Mouse (Mus musculus) lung, postnatal 14 days (tissue): Measurements from ENCODE around the gene Ppp2r3c.
"Not testable (repeated sequence)": the region's sequence is repeated elsewhere in the genome, so short reads cannot be mapped to it uniquely, and the experiment has no call there.

ENCODE experiments used
- DNase-seq: peaks from one replicate; pipeline ENCODE4 v3.0.0; 2021

Gene Ppp2r3c

DNA sequence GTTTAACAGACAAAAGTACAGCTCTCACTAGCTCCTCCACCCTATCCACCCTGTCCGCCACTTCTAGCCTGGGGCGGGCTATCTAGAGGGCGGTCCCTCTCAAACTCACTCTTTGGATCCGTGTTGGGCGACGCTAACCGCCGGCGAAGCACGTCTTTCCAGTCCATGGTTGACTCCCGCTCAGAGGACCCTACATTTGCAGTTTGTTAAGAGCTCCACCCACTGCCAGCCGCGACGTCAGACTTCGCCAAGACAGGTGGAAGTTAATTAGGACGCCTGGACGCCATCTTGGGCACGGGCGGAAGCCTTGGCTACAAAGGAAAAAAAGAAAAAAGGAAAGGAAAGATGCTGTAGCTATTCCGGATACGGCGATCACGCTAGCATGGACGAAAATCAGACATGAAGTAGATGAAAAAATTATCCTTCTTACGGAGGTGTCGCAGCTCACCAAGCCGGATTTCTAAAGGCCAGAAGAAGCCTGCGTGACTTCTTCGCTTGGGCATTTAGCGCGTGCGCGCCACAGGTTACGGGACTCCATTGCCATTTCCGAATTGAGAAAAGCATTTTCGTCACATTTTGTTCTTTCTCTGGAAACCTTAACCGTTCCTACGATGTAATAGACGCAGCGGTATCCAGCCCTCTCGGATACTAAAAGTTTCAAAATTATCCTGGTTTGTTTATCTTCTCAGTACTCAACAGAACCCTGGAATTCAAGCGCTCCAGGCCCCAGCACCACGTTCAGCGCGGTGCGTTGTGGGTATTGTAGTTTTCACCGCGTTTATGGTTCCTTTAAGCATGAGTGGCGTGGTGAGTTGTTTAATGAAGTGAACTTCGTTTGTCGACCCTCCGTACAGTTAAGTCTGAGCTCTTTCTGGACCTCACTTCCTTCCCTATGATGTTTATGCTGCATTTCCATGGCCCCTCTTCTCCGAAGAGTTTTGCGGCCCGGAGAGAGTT, at the start of gene Ppp2r3c:
TSS of gene Ppp2r3c (minus strand) at position 514 of the 957 bp plus-strand sequence.
- peak; percentile 92 for DNase-seq

DNA sequence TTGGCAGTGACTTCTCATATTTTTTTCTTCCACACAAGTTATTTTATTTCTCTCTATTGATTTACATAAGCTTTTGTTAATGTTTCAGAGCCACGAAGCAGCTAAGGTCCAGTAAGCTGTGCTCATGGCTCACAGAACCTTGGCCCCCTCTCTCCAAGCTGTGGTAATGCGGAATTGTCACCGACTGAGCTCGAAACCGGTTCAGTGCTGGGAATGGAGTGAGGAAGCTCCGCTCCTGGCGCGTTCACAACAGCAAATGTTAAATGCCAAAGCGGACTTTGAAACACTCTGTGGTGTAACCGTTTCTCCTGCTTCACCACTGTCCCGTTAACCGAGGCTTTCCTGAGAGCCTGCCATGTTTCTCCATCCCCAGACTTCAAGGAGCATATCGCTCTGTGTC, 41.8 kb upstream of the Ppp2r3c start:
- DNase-seq = peak; percentile 4

DNA sequence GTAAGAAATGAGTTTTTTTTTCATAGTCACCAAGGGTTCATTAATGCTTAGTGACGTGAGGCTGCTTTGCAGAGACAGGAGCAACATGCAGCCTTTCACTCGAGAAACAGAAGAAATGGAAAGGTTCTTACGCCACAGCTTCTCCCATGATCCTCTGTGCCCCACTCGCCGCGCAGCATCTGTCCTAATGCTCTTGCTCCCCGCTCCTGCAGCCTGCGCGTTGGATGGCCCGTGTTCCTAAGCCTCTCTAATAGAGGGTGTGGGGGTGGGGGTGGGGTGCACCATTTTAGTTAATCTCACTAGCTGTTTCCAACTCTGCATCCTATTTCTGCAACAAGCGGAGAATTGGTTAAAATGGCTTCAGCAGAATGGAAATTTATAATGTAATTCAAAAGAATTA, 41.2 kb upstream of the Ppp2r3c start:
- no peak for DNase-seq

DNA sequence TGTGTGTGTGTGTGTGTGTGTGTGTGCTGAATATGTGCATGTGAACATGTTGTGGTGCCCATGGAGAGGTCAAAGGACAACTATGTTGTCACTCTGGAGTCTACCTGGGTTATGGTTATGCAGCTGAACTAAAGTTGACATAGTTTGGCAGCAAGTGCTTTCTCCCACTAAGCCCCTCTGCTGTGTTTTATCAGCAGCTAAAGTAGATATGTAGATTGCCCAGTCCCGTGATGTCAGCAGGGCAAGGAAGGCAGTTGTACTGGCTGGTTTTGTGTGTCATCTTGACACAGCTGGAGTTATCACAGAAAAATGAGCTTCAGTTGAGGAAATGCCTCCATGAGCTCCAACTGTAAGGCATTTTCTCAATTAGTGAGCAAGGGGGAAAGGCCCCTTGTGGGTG, 40.2 kb upstream of the Ppp2r3c start:
- DNase-seq = not testable (repeated sequence)

DNA sequence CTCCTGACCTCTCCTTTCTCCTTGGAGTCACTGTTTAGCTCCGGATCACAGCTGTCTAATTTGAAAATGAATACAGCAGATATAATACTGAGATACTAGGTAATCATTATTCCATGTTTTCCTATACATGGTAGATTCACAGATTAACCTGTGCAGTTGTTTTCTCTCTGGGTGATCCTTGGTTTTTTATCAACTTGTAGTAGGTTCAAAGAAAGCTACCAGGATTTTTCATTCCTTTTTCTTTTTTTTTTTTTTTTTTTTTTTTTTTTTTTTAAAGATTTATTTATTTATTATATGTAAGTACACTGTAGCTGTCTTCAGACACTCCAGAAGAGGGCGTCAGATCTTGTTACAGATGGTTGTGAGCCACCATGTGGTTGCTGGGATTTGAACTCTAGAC, 35.7 kb upstream of the Ppp2r3c start:
- DNase-seq = not testable (repeated sequence)

DNA sequence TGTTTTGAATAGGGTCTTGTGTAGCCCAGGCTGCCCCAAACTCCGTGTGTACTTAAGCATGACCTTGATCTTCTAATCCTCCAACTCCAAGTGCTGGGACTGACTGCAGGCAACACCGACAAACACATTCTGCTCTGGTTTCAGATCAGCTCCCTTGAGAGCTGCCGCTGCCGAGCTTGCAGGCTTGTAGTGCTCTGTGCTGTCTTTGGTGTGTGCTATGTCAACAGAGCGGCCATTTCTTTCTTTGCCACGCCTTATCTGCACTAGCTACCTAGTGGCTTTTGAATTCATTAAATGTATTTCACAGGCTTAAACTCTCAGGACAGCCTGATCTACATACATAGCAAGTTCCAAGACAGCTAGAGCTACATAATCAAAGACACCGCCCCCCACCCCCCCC, 30.9 kb upstream of the Ppp2r3c start:
- DNase-seq = no peak

DNA sequence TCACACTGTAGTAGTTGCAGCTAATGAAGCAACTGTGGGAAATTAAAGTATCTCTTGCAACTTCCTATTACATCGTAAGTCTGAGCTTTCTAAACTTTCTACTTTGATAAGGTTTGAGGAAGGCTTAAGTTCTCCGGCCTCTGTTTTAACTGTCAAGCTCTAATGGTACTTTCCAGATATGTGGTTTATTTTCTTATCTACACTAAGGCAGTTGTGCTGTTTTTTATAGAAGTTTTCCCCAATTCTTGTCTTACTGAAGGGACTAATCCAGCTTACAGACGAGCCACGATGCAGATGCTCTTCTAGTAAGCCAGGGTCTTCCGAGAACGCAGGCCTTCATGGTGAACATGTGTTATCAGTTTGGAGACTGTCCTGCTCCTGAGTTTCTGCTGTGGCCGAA, 26.6 kb upstream of the Ppp2r3c start:
- DNase-seq = no peak

DNA sequence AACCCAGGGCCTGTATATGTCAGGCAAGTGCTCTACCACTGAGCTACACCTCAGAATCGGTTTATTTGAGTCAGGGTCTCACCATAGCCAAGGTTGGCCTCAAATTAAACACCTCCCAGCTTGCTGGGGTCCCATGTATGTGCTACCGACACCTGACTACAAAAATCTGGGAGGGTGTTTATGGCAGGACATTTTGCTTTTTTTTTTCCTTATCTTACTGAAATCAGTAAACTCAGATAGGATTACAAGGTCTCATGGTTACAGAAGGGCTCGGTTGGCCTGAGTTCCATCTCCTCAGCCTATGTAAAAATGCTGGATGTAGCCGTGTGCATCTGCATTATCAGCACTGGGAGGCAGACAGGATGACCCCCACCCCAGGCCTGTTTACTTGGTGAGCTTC, 26.0 kb upstream of the Ppp2r3c start:
- DNase-seq = no peak

DNA sequence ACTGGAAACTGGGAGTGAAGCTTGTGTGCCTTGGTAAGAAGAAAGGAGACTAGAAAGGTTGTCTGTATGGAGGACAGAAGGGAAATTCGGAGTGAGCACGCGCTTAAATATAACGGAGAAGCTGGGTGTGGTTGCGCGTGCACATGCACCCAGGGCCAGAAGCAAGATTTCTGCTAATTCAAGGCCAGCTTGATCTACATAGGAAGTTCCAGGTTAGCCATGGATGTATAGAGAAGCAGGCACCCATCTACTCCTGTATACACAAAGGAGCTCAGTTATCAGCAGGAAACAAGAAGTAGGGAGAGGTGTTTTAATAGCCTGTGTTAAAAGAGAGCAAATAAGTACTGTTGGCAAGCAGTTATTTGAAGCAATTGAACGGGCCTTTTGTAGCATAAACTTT, 22.9 kb upstream of the Ppp2r3c start:
- no peak for DNase-seq

DNA sequence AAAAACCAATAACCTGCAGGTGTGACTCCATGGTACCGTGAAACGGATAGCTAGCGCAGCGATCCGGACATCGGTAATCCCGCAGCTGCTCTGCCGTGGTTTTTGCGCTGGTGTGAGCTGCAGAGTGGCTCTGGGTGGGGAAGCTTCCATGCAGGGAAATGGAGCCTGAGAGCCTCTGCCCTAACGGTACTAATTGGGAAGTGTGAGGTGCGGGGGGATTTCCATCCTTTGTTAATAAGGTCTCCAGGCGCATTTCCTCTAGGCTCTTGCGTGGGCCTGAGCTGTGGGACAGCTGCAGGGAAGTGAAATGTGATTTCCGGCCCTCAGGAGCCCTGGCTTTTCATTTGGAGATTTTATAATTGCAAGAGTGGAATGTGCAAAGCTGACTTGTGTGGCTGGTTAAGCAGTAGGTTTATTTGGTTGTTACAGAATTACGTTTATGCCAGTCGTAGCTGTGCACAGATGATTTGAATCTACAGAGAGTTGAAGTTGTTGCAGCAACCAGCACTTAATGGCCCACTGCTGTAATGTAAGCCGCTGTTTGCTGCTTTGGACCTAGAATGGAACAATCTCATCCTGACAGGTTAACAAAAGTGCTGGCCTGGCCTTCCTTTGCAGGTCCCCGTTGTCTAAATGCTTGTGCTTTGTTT, 19.0 kb upstream of the Ppp2r3c start:
- DNase-seq = no peak

DNA sequence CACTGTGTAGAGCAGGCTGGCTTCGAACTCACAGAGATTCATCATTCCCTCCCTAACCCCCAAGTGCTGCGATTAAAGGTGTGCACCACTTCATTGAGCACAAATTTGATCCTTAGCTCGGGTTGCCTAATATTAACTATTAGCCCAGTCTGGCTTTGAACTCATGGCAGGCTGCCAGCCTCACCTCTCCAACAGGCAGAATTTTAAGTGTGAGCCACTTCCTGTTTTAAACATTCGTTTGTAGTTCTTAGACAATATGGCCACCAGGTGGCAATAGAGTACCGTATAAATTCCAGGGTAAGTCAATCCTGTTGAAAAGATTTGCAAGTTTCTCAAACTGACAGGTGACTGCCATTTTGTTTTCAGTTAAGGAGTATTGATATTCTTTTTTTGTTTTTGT, 12.4 kb upstream of the Ppp2r3c start:
- DNase-seq = peak; percentile 91

DNA sequence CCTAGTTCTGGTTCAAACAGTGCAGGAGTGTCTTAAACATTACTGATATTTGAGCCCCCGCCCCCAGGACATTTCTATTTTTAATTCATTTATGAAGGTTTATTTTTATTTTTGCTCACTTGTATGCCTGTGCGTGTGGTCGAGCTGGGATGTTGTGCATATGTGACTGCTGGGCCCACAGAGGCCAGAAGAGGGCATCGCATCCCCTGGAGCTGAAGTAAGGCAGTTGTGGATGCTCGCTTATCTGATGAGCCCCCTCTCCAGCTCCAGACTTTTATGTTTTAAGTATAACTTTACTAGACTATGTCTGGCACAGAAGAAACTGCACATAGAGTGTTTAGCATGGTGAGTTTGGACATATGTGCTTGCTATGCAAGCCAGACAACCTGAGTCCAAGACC, 11.1 kb upstream of the Ppp2r3c start:
- no peak for DNase-seq

DNA sequence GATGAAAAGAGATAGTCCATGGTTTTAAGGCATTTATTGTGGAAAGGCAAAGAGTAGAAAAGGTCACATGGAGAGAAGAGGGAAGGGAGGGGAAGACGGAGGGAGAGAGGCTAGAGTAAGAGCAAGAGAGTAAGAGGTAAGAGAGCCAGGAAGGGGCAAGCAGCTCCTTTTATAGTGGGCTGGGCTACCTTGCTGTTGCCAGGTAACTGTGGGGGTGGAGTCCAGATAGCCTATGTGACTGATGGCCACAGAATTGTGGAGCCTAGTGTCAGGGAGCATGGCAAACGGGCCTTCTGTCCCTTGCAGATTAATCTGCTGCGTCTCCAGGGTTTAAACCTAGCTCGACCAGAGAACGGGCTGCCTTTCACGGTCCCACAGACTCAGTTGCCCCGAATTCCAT, 9.0 kb upstream of the Ppp2r3c start:
- DNase-seq = no peak

DNA sequence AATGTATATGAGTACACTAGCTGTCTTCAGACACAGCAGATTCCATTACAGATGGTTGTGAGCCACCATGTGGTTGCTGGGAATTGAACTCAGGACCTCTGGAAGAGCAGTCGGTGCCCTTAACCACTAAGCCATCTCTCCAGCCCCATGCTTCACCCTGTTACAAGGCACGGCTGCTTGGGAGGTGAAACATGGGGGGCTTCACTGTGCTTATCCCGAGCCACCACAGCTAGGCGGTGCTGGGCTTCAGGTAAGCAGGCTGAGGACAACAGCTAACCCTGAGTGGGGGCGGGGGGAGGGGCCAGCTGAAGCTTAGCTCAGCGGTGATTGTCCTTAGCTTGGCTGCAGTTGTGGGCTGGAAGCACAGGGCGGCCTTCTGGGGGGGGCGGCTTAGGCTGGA, 6.7 kb upstream of the Ppp2r3c start:
- no peak for DNase-seq

DNA sequence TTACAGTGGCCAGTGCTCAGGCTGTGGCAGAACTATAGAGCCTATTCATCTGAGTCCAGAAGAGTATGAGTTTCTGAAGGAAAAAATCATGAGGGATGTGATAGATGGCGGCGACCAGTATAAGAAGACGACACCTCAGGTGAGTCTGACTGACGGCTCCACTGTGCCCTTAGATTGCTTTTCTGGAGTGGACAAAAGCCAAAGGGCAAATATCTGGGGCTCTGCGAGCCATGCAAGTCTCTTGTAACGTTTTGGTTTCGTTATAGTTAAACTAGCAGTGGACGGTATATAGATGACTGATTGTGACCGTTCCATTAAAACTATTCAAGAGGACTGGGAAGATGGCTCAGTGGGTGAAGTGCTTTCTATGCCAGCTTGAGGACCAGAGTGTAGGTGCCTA, 5.9 kb upstream of the Ppp2r3c start:
- no peak for DNase-seq

DNA sequence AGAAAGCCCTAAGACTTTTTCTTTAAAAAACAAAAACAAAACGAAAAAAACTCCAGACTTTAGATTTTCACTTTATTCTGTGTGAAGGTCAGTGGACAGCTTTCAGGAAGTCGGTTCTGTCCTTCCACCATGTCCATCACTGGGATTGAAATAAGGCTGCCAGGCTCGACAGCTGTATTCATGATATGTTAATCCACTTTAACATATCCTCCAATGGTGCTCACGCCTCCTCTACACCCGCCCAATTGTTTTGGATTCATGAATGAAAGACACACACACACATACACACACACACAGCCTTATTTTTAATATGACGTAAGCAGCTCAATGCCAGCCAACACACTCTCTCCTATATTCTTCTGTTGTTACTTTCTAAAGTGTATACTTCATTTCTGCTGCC, 4.8 kb upstream of the Ppp2r3c start:
- no peak for DNase-seq

DNA sequence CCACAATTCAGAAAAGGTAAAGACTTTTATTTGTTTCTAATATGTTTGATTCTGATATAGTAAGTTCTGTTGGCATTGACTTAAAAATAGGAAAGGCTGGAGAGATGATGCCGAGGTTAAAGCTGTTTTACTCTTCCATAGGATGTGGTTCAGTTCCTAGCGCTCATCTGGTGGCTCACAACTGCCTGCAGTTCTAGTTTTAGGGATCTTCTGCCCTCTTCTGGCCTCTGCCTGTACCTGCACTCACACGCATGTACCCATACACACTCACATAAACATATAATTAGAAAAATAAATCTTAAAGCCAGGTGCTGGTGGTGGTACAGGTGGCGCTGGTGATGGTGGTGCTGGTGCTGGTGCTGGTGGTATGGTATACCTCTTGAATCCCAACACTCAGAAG, 3.6 kb upstream of the Ppp2r3c start:
- DNase-seq = no peak

DNA sequence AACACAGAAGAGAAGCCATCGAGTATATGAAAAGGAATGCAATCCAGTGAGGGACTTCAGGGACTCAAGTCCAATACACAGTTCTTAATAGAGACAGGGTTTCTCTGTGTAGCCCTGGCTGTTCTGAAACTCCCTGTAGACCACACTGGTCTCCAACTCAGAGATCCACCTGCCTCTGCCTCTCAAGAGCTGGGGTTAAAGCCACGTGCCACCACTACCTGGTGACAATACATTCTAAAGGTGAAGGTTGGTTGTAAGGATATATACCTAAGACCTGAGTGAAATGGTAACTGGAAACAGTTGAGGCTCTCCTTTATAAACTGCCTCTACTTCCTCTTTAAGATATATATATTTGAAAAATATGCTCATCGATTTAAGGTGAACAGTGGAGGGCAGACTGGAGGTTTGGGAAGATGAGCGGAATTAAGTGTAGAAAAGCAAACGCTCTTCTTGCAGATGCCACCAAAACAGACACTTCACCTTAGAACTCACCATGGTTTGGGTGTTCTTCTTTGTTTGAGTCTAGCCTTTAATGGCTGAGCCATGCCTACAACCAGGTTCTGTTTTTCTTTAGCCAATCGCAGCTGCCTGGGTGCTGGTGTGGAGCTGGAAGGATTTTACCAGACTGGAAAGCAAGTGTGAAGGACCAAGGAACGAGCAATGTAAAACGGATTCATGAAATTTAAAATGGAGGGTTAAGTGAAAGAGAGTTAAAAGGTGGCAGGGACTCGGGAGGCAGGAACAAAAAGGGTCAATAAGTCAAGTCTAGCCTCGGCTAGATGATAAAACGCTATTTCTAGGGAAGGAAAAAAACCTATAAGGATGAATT, 1.1 kb downstream of the Ppp2r3c start:
- DNase-seq = no peak

DNA sequence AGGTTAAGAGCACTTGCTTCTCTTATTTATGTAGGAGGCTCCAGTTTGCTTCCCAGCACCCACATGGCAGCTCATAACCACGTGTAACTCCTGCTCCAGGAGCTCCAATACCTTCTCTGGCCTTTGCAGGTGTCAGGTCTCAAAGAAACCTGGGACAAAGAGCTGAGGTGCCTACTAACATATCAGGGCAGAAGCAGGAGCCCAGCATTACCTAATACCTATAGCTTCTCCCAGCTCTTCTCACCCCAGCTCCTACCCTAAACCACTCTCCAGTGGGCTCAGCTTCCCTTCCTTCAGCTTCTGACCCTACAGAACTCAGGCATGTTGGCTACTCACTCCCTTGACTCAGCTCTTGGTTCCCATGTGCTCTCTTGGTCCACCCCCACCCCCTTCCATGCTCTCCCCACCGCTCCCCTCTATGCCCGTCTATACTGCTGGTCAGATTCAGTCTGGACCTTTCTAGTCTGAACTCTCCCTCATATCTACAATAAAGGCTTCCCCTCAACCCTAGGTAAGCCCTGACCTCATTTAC, 1.9 kb downstream of the Ppp2r3c start:
- DNase-seq = no peak

DNA sequence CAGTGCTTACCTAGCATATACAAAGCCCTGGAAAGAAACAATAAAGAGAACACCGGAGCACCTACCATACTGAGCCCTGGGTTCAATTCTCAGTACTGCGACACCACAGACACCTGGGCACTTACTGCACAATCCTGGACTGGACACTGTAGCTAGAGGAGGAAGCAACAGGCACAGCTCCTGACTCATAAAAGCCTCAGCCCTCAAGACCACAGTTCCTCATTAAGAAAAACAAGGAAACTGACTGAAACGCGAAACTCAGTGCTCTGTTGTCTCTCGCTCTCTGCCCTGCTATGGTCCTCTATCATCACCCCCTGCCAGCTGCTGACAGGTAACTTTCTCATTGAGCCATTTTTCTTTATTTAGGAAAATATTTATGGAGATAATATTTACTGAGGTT, 3.5 kb downstream of the Ppp2r3c start, which contains the start of gene 1110008L16Rik:
TSS of gene 1110008L16Rik (plus strand) at position 242 of the 400 bp plus-strand sequence.
- no peak for DNase-seq

DNA sequence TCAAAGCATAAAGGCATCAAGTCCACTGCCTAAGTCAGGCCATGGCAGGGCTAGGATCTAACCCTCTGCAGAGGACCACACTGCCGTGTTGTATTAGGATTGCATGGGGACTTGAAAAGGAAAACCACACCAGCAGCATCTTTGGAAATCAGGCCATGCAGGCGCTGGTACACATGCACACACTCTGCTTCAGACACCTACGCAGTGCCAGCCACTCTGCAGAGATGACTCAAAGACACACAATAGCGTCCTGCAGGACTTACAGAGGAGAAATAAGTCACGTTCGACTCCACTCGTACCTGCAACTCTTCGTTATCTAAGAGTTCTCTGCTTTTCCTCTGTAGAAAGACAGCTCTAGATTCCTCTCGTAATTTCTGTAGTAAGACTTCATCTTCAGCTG, 4.7 kb downstream of the Ppp2r3c start:
- no peak for DNase-seq

DNA sequence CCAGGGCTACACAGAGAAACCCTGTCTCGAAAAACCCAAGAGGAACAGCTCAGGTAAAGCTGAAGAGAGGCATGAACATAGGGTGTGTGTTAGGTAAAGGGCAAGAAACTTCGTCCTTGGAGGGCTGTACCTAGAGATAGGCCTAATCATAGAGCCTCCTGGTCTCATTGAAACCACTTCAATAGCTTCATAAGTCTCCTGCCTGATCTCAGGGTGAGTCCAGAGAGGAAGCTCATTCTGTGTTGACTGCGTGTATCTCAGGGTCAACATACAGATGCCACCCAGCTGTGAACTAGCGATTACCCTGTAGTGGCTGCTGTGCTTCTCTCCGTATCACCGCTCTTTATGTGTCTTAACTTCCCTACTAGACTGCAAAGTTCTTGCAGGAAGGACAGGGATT, 25.2 kb downstream of the Ppp2r3c start:
- DNase-seq = not testable (repeated sequence)

DNA sequence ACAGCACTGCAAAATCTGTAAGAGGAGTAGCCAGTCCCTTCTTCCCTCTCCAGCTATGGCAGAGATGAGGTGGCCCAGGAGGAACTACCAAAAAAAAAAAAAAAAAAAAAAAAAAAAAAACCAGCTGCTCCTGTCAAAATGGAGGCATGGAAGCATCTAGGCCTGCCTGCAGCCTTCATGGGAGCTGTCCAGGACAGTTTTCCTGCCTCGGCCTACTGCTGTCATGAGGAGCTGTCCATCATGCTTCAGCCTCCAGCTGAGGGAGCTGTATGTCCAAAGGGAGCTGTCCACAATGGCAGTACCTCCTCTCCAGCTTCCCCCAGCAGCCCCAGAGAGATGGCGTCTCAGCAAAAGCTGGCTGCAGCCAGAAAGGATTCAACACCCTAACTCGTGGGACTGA, 30.6 kb downstream of the Ppp2r3c start:
- no peak for DNase-seq
